Mouse (Mus musculus): ENCODE results near the gene Cngb1. TPM values are rescaled to one million over a fixed set of nuclear protein-coding genes. Genes with fewer than 3 reads are reported as not detected.
"Not testable (repeated sequence)": the region's sequence is repeated elsewhere in the genome, so short reads cannot be mapped to it uniquely, and the experiment has no call there.

Gene Cngb1
- polyA plus RNA-seq, 3 experiments from 2014 or later: 0.32 TPM; not detected in 2

DNA sequence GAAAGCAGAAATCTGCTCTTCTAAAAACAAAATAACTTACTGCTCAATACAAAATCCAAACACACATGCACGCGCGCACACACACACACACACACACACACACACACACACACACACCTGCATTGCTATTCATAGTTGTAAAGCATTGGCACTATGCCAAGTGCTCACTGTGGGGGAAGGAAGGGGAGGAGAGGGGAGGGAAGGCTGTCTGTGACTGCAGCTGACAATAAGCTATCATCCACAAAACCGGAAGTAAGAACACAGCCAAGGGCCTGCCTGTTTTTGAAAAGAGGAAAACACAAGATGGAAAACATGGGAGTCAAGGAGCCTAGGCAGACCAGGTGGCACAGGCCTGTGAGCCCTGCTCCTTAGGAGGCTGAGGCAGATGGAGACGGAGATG lies 61.2 kb downstream of the Cngb1 start:
- ATAC-seq: peak; percentile 79

DNA sequence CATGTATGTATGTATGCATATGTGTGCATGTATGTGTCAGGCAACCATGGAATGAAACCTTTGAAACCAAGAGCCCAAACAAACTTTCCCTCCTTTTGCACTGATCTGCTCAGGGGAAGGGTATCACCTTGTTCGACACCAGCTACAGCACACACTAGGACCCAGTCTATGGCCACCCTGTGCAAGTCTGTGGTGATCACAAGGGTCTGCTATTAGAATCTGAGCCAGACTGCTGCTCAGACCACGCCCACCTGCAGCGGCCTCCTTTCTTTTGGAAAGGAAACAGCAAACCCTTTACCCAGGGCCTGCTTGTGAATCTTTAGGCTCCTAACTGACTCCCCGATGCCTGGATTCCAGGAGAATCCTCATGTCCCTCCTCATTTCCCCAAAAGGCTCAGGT lies 62.5 kb downstream of the Cngb1 start:
- ATAC-seq: no peak

DNA sequence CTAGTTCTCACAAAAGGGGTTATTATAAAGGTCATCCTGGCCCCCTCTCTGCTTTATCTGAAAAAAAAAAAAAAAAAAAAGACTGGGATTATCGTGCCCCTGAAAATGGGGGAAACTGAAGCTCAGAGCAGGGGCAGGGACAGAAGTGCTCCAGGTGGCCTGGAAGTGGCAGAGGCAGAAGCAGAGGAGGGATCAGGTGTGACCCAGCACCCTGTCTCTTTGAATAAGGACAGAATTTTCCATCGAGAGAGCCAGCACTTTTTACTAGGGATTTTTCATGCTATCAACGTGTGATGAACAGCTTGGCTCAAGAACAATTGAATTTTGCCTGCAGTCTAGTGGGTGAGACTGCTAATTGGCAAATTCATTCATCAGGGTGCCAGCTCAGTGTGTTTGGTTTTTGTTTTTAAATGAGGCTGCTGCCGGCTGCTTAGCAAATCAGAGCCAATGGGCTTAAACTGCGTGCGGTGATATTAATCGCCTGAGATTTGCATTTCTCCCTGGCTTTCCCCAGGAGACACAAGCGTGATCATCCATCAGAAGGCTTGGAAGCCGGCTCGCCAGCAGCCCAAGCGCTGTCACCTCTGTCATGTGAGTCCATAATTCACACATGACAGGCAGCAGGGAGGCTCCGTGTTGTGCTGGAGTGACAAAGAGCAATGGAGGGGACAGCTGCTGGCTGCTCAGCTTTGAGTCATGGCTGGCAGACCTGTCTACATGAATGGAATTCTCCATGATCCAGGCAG lies 63.4 kb downstream of the Cngb1 start:
- ATAC-seq: no peak

DNA sequence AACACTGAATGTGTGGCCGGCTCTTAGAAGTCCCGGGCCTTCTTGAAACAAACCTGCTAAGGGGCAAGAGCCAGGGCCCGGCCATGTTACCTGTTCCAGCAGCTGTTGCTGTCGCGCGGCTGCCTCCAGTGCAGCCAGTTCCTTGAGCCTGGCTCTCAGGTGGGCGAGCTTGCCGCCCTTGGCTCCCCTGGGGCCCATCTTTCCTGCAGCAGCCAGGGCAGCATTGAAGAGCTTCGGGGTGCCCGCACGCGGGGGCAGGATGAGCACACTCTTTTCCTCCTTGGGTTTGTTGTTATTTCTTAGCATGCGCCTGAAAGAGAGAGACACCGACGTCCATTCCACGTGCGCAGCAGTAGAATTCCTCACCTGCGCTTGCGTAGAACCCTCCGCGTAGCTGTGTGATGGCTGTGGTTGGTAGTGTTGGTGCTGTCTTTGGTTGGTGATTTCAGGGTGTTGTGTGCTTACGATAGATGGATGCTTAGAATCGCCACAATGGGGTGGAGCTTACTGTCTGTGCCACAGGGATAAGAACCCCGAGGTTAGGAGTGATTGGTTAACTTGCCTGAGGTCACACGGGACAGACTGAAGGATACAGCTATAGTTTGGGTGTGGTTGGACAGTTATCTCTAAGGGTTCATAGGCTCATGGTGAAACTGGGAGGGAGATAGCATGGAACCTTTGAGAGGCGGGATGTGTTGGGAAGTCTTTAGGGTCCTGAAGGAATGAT lies 64.1 kb downstream of the Cngb1 start:
- ATAC-seq: no peak

DNA sequence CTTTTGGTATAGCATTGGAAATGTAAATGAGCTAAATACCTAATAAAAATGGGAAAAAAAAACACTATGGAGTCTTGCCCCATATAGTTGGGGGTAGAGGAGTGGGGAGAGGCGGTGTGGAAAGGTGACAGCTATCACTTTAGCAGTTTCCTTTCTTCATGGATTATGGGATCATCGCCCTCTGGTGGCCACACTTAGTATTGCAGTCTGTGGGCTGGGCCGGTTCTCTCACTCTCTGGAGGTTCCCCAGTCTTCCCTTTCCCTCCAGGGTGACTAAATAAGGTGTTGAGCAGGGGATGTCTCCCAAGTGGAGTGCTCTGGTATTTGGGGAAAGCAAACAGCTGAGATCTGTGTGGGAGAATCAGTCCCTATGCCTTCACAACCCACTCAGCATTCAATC lies 70.7 kb downstream of the Cngb1 start:
- ATAC-seq: no peak

DNA sequence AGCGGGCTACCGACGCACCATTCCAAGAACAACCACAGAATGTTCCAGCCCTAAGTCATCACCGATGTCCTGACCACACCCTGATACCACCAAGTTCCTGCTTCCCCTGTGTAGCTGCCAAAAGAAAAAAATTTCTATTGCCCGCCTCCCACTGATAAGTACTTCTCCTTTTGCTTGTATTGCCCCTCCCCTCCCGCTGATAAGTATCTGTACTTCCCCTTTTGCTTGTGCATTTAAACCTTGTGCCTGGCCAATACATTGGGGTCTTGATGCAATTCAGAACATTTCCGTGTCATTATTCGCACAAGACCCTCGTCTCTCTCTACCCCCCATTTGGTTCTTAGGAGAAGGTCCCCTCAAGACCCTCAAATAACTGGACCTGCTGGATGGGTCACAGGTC lies 76.3 kb downstream of the Cngb1 start:
- not testable (repeated sequence) for ATAC-seq

DNA sequence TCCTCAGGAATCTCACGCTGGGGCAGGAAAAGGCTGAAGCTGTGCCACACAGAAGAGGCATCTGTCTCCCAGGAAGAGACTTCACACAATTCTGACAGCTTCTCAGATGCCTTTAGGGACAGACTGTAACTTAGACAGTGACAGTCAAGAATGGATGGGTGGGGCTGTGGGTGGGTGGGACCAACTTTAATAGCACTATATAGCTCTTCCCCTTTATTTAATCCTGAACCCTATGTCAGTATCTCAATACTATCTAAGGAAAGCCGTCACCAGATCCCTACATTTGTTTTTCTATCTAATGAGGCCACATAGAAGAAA lies 79.3 kb downstream of the Cngb1 start:
- no peak for ATAC-seq

DNA sequence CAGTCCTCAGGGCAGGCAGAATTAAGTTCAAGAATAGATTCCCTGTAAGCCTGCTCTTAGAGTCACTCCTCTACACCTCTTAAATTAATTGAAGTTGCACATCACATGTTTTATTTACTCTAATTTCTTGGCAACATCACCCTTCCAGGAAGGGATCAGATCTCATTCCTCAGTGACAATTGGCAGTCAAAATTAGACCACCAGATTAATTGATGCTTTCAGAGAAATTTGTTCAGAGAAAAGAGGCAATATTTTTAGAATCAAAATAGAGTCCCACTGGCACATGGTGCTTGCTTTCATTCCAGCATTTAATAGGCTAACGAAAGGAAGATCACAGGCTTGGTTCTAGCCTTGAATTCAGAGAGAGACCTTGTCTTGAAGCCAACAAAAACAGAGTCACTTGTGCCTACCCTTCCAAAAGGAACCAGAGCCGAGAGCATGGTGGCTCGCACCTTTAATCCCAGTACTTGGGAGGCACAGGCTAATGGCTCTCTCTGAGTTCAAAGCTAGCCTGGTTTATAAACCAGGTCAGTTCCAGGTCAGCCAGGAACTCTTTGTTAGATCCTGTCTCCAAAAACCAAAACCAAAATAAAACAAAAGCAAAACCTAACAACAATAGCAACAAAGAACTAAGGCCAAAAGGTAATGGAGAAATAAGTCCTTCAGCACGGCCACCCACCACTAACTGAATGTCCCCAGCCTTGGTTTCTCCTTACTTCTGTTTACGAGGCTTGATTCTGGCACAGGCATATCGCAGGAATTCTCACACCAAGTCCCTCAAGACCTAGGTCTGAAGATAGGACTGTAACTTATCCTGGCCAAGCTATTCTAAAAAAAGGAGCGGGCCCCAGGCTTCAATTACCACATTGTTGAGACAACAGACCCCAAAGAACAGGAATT lies 79.9 kb downstream of the Cngb1 start:
- no peak for ATAC-seq

DNA sequence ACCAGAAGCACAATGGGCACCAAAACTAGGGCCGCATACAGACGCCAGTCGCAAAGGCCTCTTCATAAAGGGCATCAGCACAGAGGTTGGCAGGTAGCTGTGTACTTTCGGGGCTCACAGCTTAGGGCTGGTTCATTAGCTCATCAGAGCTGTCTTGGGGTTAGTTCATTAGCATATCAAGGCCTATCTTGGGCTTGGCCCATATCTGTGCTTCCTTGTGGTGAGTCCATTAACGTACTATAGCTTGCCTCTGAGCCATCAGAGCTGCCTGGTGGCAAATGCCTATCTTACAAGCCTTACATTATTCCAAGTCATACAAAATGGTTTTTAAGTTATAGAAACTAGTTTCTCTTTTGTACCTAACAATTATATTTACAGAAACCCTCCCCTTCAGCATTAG lies 82.4 kb downstream of the Cngb1 start:
- no peak for ATAC-seq

DNA sequence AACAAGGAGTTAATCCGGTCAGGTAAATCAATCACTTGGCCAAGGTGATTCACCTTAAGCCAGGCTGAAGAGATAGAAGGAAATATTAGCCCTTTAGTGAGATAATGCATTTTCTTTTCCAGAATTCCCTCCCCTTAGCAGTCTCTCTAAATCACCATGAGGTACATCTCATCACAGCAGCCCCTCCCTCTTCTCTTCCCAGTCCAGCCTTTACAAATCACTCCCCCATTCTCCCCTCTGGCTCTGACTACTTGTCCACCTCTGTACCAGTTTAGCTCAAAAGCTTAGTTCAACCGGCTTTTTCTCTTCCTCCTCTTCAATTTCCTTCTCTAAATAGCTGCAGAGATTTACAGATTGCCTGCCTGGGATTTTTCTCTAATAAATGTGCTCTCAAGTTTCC lies 85.3 kb downstream of the Cngb1 start:
- no peak for ATAC-seq

DNA sequence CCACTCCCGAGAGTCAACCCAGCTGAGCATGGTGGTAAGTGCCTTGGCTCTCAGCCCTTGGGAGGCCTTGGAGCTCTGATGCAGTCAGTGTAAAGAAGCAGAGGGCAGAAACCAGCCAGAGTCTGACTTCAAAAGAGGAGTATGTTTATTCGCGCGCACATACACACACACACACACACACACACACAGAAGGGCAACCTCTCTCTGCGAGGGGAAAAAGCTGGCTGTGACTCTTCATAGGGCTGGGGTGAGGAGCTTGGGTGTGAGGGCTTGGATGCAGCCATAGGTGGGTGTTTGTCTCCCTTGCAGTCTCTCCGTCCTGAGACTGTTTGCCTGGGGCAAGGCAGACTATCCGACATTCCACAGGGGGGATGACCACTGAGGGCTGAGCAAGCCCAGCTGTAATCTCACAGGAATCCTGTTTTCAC lies 85.8 kb downstream of the Cngb1 start:
- ATAC-seq: no peak

DNA sequence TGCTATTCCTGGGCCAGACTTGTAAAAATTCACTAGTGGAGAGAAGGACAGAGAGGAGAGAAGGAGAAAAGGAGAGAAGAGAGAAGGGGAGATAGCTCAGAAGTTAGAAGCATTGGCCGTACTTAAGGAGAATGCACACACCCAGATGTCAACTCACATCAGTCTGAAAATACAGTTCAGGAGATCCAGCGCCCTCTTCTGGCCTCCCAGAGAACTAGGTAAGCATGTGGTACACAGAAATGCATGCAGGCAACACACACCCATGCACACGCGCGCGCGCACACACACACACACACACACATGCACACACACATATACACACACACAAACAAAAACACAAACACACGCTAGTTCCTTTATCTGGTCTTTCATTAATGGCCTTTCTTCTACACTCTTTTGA lies 86.8 kb downstream of the Cngb1 start:
- ATAC-seq: no peak

DNA sequence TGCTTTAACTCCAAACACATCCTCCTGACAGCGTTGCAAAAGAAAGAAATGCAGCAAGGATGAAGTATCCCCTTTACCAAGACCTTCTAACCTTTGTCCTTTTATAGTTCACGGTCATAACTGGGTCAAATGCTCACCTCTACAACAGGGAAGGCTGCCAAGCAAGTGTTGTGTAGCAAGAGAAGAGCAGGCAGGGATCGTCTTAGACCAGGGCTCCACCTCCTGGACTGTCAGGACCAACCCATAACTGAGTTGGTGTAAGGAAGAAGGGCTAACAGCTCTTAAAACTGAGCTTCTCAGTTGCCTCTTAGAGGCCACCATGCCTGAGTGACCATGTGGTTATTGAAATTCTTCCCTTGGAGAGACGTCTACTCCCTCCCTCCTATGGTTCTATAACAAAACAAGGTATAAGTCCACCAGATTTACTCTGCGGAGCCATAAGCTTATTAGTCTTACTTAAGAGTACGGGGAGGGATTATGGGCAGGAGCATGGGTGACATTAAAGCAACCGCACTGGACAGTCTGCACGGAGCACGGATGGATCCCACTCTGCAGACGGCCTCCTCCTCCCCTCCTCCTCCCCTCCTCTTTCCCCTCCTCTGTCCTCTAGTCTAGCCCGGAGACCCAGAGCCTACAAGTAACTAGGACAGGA lies 90.5 kb downstream of the Cngb1 start:
- no peak for ATAC-seq

DNA sequence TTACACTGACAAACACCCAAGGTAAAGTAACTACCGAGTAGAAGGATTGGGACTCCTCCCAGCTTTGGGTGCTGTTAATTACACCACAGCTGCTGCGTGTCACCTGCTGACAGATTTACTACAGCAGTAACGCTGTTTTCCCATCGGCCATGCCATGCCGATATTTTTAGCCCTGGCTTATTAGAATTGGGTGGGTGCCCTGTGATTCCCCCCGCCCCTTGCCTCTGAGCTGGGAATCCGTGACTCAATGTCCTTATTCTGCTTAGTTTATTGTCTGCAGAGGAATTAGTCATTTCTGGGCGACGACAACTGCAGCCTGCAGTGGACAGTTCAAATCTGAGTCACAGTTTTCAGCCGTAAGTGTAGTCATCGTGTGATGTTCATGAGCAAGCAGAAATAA lies 96.5 kb downstream of the Cngb1 start:
- no peak for ATAC-seq

DNA sequence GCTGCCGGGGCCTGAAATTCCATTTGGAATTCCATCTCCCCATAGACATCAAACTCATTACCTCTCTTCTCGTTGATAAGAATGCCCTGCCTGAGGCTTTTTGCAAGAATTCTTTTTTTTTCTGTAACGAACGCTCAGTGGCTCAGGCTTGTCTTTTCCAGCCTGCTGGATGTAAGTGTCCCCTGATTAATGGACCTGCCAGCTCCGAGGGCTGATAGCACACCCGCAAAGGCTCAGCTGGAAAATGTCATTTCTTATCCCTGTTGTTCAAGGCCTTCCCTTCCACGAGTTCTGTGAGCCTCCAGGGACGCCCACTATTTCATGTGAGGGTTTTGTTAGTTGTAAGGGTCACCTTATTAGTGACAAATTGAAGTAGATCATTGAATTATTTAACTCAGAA lies 100.4 kb downstream of the Cngb1 start:
- ATAC-seq: no peak

DNA sequence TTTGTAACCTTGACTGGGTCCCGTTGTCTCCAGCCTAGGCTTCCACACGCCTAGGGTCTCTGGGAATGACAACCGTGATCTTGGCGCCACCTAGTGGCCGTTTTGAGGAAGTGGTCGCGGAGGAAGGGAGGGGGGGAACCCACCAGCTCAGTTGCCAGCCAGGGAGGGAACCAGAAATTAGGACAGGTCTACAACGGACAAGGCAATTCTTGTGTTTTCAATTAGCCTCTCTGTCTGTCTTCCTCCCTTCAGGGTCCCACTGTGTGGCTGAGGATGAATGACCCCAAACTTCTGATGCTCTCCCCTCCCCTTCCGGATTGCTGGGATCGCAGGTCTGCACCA lies 102.4 kb downstream of the Cngb1 start:
- ATAC-seq: peak; percentile 52

DNA sequence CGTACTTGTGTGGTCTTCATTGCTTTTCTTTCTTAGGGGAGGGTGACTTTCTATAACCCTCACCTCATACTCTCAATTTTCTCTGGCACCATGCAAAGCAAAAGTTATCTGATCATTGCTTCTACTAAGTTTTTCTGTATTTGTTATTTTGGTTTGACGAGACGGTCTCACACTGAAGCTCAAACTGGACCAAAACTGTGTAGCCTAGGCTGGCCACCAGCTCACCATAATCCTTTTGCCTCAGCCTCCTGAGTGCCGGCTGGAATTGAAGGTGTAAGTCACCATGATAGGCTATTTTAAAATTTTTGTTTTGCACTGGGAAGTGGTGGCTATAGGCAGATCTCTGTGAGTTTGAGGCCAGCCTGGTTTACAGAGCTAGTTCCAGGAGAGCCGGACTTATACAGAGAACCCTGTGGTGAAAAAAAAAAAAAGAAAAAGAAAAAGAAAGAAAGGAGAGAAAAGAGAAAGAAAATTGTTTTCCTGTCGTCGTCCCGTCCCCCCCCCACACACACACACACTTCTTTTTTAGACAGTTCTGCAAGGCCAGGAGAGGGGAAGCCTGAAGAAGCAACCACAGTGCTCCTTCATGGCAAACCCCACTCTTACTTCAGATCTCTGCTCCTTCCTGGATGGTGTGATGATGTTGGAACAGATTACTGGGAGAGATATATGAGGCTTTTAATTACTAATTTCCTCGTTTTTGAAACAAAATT lies 102.9 kb downstream of the Cngb1 start:
- ATAC-seq: no peak

DNA sequence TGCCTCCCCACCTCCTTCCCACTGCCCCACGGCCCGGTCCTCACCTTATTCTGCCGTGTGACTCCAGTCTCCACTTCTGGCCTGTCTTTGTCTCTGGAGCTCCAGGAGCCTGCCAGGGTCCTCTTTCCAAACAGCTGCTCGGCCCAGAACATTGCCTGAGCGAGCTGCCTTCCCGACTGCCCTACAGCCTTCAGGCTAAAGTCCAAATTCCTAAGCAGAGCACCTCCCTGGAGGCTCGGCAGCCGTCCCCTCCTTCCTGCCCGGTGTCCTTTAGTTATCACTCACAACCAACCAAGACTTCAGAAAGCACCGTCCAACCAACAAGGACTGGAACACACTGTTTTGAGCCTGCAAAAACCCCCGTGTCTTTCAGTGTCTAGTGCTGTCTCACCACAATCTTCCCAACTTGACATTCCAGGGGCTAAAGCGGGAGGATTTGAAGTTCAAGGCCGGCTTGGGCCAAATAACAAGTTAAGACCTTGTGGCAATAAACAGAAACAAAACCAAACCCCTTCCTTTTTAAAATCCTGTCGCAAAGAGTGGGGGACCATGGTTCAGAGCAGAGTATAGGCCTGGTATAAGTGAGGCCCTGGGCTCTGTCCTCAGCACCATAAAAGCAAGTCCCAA lies 103.6 kb downstream of the Cngb1 start, which contains the start of gene Kifc3:
TSS of gene Kifc3 (minus strand) at position 164 of the 627 bp plus-strand sequence.
- ATAC-seq: no peak

DNA sequence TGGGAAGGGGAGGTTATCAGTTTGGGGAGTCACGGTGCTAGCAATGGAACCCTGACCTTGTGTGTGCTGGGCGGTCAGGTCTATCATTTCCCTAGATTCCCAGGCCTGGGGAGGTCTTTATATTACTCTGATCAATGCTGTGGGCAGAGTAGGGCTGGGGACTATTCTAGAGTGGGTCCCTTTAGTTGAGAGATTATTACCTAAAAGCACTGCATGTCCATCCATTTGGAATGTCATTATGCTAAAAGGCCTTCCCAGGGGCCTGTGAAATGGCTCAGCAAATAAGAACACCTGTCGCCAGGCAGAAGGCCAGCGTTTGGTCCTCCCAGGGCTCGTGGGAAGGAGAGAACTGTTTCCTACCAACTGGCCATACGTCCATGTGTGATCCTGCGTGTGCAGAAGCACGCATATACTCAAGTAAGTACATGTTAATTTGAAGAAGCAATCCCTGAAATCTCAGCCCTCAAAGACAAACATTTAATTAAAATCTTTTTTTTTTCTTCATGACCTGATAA lies 104.3 kb downstream of the Cngb1 start:
- no peak for ATAC-seq

DNA sequence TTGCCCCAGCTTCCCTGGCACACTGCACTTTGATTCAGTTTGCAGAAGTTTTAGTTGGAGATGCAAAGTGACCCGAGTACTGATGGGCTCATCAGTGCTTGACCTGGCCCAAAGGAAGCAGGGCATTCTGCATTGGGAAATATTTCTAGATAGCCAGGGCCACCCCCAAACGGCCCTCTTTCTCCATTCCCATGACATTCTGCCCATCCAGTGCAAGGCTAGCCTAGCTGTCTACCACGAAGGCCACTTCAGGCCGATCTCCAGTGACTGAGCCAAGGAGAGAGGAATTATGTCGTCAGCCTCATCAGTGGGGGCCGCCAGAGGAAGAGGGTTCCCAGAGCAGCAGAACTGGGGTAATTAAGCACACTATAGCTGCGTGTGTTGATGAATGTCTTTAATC lies 104.9 kb downstream of the Cngb1 start:
- ATAC-seq: no peak

DNA sequence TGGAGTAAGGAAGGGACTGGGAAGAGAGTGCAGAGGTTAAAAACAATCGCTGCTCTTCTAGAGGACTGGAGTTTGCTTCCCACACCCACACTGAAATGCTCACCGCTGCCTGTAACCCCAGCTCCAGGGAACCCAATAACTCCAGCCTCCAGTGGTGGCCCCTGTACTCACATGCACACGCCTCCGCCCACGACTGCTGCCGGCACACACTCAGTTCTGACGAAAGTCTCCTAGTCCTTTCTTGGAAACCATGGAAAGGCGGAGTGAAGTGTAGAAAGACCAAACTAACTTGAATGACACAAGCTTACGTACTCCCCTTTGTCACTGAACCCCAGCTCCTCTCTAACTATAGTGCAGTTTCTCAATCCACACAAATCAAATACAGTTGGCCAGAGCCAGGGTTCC lies 106.4 kb downstream of the Cngb1 start:
- ATAC-seq: no peak

DNA sequence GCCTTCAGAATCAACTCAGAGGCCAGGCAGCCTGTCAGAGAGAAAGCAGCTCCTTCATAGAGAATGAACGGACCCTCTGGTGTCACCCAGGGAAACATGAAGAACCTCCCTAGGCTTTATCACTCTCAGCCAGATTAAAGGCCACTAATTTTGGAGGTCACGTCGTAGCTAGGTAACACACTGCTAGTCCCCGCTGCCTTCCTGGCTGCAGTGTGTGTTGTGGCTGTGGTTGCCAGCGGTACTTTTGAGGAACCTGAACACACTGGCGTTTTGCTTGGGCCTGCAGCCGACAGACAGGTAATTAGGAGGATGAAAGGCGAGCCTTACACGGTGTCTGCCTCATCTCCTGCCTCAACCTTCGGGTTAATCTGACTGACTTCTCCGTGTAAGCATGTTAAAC lies 110.7 kb downstream of the Cngb1 start:
- ATAC-seq: no peak
